Mouse (Mus musculus) lung, adult 2 months (tissue): ENCODE measurements around the gene Ttc39a.

Source experiments
- CTCF ChIP-seq: fragments of 200-500 bp; IDR thresholded peaks from 2 replicates; pipeline ENCODE4 v1.5.1; 2011; ENCODE audit warnings: mild to moderate bottlenecking, low read length, control low read depth; ENCODE audit not compliant: insufficient read depth
- POLR2A ChIP-seq: fragments of 200-500 bp; IDR thresholded peaks from 2 replicates; pipeline ENCODE4 v1.6.1; 2011; ENCODE audit warnings: low read depth, mild to moderate bottlenecking, control low read depth, low read length, borderline replicate concordance; ENCODE audit errors: extremely low read depth

- TF ChIP-seq POLR2A (no peak), CTCF (no peak)
Observed at GRCm38 (mm10) chr4:109441000-109441399, 34.6 kb downstream of the Ttc39a start.
